Mouse (Mus musculus) lung, adult 18-20 months (tissue): Measurements from ENCODE around the gene Sycp1.

Experiments
- DNase-seq, 2 experiments: peaks; one replicate each; pipeline ENCODE4 v3.0.0; 2022; ENCODE audit warnings: mixed read lengths in 2 of 2

The Sycp1 gene

GRCm38 (mm10) chr3:102935451-102936354 is at the start of gene Sycp1:
Gene Sycp1 (minus strand): TSS chr3:102936100.
- no peak for DNase-seq

GRCm38 (mm10) chr3:102980349-102980736 is 44.4 kb upstream of the Sycp1 start:
- no peak for DNase-seq

GRCm38 (mm10) chr3:102979550-102980348 is 43.8 kb upstream of the Sycp1 start:
- no peak for DNase-seq

- DNase-seq = no peak
These were observed 41.0 kb upstream of the Sycp1 start for GRCm38 (mm10) chr3:102976906-102977305.

GRCm38 (mm10) chr3:102970508-102970907 is 34.6 kb upstream of the Sycp1 start:
- DNase-seq = peak; percentile 11 to 18

- DNase-seq = peak; percentile 60 to 64
These were observed 34.2 kb upstream of the Sycp1 start for GRCm38 (mm10) chr3:102970067-102970466.

- DNase-seq = no peak
These were observed 28.1 kb upstream of the Sycp1 start, which contains the start of gene Nr1h5 for GRCm38 (mm10) chr3:102964033-102964432. Gene Nr1h5 (minus strand): TSS chr3:102964133.

GRCm38 (mm10) chr3:102955596-102955995 is 19.7 kb upstream of the Sycp1 start:
- peak; percentile 49 to 64 for DNase-seq

GRCm38 (mm10) chr3:102955143-102955542 is 19.2 kb upstream of the Sycp1 start:
- DNase-seq = no peak

- peak in 1 of 2 experiments; percentile 30 for DNase-seq
These were observed 18.6 kb upstream of the Sycp1 start for GRCm38 (mm10) chr3:102954476-102954875.

- peak in 1 of 2 experiments; percentile 20 for DNase-seq
These were observed 11.0 kb upstream of the Sycp1 start for GRCm38 (mm10) chr3:102946861-102947260.

- DNase-seq = peak in 1 of 2 experiments; percentile 40
These were observed 10.4 kb upstream of the Sycp1 start for GRCm38 (mm10) chr3:102946312-102946711.

- no peak for DNase-seq
These were observed 2.2 kb upstream of the Sycp1 start for GRCm38 (mm10) chr3:102938100-102938499.

GRCm38 (mm10) chr3:102899136-102899535 is 36.8 kb downstream of the Sycp1 start:
- DNase-seq = no peak

- no peak for DNase-seq
These were observed 55.4 kb downstream of the Sycp1 start for GRCm38 (mm10) chr3:102880529-102880928.

GRCm38 (mm10) chr3:102848661-102849060 is 87.2 kb downstream of the Sycp1 start:
- DNase-seq = no peak

- DNase-seq = no peak
These were observed 93.5 kb downstream of the Sycp1 start for GRCm38 (mm10) chr3:102842386-102842785.

- peak; percentile 71 to 77 for DNase-seq
These were observed 132.0 kb downstream of the Sycp1 start for GRCm38 (mm10) chr3:102803937-102804336.

GRCm38 (mm10) chr3:102787369-102787768 is 148.5 kb downstream of the Sycp1 start:
- no peak for DNase-seq

- no peak for DNase-seq
These were observed 153.3 kb downstream of the Sycp1 start, which contains the start of gene Tshb for GRCm38 (mm10) chr3:102782618-102783017. Gene Tshb (minus strand): TSS chr3:102782718.

GRCm38 (mm10) chr3:102773018-102773417 is 162.9 kb downstream of the Sycp1 start:
- no peak for DNase-seq
